Mouse (Mus musculus) left cerebral cortex, adult 8-10 months (tissue): ENCODE results near the gene Mrgprf. TPM values are rescaled to one million over a fixed set of nuclear protein-coding genes. Genes with fewer than 3 reads are reported as not detected.
A peak's percentile ranks its signal among the peaks of the same experiment; 100 is the strongest.

Experiments
- DNase-seq, 2 experiments: peaks; one replicate each; pipeline ENCODE4 v3.0.0; 2022; ENCODE audit warnings: low spot score in 2 of 2
- total RNA-seq, 4 experiments: library from RNA; stranded (reverse); gene quantifications; 2 replicates each; pipeline ENCODE4 v1.2.4; 2022

Gene Mrgprf
- 1 to 10 TPM; 1.3 to 2.1 (median 1.7) TPM for total RNA-seq

DNA sequence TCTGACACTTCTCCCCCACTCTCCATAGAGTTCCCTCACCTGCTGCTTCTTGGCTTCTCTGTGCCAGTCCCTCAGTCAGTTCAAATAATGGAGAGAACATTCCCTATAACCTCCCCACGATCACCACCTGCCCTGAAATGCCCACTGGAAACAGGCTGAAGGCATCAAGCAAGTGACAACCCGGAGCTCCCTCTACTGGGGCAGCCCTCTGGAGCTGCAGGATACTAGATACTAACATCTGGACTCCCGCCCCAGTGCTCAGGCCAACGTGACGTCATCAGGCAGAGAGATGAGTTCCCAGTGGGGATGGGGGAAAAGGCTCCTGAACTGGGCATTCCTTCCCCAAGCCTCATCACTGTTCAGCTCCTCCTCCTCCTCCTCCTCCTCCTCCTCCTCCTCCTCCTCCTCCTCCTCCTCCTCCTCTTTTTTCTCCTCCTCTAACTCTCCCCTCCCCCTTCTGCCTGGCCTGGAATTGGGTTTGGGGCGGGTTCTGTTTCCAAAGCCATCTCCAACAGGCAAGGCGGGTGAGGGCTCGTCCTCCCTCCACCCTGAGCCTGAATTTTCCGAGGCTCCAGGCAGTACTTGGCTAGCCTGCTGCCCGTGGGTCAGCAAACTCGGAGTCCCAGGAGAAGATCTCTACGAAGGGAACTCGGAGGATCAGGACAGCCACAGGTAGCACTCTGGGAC, at the start of gene Mrgprf:
Gene Mrgprf, plus strand, starts transcription at position 508 of the 687 bp plus-strand sequence.
- DNase-seq = no peak

DNA sequence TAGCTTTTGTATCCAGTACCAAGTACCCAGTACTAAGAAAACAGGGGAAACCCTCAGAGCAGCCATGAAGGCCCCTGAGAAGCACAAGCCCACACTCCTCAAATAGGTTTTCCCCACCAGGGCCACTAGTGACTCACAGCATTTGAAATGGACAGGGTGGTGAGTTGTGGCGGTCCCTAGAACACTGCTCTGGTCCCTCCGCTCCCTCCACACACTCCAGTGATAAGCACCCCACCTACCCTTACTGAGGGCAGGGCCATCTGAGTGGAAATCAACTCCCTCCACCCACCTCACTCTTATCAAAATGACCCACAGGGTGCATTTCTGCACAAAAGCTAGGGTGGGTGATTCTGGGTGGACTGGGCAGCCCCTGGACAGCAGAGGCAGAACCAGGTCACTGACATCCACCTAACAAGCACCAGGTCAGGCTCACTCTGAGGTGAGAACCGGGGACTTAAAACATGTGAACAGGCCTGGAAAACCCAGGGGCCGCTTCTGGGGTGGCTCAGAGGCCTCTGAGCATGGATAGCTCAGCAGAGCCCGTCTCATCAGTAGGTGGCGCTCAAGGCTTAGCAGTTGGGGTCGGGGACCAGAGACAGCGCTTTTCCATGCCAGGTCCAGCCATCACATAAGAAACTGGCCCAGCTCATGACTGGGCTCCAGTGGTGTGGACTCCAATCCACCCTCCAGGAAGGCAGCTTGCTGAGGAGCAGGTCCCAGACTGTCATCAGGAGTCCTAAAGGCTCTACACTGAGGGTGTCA, 47.7 kb upstream of the Mrgprf start:
- peak; percentile 45 to 57 for DNase-seq

DNA sequence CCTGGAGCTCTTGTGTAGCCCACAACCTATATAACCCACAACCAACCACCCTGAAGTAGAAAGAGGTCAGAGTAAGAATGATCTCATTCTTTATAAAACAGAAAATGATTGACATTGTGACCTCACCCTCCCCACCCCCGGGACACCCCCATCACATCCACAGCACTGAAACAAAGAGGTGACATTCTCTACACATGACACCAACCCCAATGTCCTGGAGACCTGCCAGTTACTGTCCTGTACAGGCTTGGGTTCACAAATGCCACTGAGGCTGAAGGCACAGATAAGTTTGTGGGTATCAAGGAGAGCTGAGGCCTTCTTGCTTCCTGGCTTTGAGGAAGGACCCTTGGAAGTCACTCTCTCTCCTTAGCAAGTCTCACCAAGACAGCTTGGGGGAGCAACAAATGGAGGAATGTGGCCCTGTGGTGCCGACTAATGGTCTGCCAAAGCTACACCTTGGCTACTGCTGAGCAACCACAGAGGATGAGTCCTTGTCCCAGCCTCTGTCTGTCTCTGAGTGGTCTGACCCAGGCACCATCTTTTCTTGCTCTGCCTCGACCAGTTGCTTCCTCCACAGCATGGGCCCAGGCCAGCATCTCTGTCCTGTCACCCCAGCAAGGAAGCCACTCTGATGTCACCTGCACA, 46.5 kb upstream of the Mrgprf start:
- no peak for DNase-seq

DNA sequence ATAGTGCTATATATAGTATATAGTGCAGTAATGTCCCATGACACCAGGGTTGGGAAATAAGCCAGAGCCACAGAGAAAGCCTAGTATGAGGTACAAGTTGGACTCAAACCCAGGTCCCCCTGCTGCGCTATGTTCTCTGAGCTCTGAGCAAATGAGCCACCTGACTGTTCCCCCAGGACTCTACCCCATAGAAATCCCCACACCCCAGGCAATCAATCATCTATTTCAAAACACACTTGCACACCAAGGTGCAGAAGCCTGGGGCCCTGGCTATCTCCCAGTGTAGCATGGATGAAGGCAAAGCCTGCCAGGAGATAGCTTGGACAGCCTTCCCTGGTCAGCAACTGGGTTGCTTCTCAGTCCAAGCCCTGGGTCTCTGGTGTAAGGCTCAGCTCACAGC, 44.5 kb upstream of the Mrgprf start:
- DNase-seq = no peak

DNA sequence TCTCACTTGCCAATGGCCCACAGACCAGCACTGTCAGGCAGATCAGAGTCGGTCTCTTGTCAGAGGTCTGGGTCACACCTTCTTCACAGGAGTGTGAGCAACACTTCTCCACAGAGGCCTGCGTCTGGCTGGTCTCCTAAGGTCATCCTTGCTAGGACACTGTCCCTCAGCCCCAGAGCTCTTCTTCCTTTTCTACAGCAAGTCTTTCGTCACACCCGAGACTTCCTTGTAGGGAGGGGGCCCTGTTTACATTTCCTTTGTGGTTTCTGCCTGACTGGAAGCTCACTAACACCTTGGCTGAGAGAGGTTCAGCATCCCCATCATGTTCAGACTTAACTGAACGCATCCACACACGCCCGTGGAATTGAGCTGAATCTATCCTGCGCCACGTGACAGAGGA, 36.4 kb upstream of the Mrgprf start:
- no peak for DNase-seq

DNA sequence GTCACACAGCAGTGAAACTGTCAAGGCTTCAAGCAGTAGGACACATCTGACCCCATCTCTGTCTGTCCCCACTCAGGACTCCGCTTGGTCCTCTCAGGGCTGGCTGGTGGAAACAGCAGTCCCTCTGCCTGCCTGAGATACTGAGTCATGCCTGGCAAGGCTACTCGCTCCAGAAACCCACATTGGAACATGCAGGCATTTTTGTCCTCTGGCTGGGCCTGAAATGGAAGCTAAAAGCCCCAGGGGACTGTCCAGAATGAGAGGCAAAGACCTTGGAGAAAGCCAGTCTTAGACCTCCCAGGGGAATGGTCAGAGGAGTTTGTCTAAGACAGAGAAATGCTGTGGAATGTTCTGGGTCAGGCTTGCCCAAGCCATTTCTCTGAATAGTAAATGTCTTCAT, 34.6 kb upstream of the Mrgprf start:
- no peak for DNase-seq

DNA sequence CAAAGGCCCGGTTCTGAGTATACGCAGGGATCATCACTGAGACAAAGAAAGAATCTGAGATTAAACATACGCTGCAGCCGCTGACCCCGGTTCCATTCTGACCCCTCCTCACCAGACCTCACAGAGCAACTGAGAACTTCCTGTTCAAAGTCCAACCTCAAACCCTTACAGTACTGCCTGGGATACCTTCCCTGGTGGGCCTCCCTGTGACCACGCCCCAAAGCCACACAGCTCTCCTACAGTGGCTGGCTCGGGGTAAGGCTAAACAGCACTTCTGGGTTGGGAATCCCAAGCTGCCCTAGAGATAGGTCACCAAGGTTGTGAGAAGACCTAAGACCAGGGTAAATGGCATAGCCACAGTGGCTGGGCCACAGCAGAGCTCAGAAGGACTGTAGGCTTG, 31.7 kb upstream of the Mrgprf start:
- no peak for DNase-seq

DNA sequence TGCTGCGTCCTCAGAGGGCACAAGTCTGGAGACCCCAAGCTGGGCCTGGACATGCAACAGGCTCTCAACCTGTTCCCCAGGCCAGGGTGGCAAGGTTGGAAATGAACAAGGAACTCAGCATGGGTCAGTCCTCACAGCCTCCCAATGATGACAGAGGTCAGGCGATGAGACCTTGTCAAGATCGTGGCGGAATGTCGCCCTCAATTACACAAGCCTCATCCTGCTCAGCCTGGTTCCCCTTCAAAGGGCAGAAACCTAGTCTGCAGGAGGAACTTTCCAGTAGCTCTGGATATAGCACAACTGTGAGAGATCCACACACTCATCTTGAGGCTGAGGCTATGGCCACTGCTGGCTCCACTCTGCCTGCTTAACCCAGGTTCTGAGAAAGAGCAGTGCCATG, 29.7 kb upstream of the Mrgprf start:
- DNase-seq = no peak

DNA sequence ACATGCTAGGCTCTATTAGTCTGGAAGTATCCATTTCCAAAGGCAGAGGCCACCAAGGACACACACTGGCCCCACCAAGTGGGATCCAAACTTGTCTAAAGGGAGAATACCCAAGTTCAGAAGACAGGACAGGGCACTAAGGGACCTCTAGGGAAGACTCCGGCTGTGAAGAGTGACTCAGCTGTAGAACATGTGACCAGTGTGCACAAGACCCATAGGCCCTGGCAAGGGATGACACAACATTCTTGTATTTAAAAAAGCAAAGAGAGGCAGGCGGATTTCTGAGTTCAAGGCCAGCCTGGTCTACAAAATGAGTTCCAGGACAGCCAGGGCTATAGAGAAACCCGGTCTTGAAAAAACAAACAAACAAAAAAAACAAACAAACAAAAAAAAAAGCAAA, 25.1 kb upstream of the Mrgprf start:
- no peak for DNase-seq

DNA sequence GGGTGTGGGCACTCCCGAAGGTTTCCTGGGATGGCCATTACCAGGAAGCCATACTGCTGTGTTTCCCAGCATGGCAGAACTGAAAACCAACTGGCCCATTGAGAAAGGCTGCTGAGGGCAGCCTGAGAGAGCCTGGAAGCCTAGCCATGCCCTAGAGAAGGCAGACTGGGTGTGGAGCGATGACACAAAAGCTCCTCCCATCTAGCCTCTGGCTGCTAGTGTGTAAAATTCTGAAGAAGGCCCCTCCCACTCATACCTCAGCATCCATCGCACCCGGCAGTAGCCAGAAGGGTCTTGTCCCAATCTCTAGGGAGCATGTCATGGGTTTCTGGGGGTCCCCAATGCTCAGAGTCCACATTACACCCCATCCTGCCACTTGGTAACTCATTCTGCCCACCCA, 19.2 kb upstream of the Mrgprf start:
- no peak for DNase-seq

DNA sequence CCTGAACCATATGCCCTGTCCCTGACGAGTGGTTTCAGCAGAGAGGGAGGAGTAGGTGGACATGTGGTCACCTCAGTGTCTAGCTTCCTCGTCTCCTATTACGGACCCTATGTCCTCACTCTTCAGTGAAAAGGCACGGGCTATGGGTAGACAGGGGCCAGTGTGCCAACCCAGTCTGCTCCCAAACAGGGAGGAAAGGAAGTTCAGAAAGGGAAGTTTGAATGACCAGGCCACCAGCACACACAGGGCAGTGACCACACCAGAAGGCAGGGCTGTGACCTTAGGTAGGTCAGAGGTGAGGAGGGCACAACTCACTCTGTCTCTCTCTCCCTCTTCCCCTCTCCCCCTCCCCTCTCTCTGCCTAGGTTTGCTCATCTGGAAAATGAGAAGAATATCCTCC, 17.6 kb upstream of the Mrgprf start:
- DNase-seq = no peak

DNA sequence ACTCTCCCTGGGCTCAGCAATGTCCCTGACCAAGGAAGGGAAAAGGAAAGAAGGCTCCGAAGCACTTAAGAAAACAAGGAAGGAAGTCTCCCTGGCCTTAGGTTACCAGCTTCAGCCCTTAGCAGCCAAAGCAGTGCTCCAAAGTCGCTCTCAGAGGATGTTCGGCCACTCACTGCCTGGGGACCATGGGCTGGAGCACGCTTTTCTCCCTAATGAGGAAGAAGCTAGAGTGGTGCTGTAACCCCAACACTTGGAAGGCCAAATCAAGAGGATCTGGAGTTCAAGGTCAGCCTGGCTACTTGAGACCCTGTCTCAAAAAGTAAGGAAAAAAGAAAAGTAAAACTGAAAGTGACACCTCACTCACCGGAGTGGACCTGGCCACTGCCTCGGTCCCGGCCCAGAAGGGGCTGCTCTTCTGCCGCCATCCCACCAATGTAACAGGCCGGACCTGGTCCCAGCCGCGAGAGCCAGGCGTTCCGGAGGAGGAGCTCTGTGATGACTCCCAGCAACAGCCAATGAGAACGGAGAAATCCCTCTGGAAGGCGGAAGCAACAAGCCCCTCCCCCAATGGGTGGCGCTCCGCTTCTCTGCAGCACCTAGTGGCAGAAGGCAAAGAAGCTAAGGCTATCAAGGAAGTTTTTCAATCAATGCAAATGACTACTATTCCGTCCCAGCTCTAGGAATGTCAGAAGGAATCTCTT, 17.0 kb upstream of the Mrgprf start, which contains the start of gene Tpcn2:
Gene Tpcn2, minus strand, starts transcription at position 525 of the 701 bp plus-strand sequence.
- peak; percentile 64 to 84 for DNase-seq

DNA sequence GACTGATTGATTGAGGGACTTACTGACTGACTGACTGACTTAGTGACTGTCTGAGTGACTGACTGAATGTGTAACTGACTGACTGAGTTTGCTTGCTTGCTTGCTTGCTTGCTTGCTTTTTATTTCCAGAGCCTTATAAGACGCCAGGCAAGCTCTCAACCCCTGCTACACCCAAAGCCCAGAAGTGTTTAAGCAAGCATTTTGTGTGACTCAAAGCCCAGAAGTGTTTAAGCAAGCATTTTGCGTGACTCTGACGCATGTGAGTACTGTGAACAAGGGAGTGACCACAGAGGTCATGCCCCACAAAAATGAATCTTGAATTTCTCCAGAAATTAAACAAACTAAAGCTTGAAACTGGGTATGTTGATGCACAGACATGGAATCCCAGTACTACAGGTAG, 16.3 kb upstream of the Mrgprf start:
- DNase-seq = no peak

DNA sequence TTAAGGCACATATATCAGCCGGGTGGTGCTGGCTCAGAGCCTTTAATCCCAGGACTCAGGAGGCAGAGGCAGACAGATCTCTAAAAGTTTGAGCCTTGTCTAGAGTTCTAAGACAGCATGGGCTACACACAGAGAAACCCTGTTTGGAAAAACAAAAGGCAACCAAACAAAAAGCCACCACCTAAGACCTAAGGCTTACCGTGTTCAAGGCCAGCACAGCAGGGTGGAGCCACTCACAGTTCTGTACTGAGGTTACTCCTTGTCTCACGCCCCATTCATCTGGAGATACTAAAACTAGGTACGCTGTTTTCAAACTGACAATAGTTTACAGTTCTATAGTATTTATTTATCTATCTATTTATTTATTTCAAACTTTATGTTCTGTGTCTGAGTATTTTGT, 15.2 kb upstream of the Mrgprf start:
- DNase-seq = no peak

DNA sequence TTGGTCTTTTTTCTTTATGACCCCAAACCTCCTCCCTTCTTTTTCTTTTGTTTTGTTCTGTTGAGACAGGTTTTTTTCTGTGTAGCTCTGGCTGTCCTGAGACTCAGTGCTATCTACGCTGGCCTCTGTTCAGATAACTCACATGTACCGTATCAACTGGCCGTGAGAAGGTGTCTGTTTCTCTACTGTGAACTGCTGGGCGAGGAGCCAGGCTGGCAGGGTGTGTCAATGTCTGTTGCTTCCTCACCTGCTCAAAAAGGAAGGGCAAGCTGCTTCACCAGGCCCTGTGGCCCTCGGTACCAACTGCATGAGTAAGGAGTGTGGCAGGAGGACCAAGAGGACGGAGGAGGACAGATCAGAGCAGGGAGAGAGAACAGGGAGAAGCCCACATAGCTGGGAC, 13.2 kb upstream of the Mrgprf start:
- DNase-seq = no peak

DNA sequence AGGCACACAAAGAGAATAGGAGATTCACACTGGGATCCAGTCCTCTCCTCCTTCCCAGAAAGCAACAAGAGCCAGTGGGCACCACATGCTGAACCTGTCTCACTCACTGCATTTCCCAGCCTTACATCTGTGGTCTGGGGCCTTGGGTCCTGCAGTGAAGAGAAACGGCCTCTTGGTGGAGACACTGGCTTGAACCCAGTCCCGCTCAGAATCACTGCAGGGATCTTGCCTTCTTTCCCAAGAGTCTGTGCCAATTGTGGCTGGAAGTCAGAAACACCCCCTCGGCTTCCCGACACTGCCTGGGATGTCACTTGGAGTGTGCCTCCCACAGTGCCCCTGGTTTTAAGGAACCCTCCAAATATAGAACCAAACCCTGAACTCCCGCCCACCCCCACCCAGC, 11.3 kb upstream of the Mrgprf start:
- no peak for DNase-seq

DNA sequence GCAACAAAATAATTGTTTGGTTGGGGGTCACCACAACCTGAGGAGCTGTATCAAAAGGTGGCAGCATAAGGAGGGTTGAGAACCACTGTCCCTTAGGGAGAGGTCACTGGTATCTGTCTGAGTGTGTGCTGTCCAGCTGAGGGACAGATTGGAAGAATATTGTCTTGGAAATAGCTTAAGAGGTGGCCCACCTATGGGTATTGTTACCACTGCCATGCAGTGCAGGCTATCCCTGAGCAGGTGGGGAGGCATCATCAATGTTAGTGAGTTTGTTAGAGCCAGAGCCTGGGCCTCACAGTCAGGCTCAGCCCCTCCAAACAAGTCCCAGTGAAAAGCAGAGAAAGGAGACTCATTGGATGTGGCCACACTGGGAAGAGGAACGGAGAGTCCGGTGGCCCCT, 8.8 kb upstream of the Mrgprf start:
- DNase-seq = no peak

DNA sequence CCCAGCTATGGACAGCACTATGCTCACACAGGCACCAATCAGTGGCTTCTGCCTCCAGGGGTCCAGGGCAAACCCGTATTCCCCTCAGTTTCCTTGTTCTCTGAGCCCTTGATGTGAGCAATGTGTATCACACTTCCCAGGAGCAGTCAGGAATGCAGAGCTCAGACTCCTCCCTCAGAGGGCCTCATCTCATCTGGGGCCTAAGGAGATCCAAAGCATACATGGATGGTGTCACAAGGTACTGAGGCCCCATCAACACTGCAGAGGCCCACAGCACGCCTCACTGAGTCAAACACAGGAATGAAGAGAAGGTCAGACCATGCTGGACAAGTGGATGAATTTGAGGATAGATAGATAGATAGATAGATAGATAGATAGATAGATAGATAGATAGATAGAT, 7.9 kb upstream of the Mrgprf start:
- no peak for DNase-seq

DNA sequence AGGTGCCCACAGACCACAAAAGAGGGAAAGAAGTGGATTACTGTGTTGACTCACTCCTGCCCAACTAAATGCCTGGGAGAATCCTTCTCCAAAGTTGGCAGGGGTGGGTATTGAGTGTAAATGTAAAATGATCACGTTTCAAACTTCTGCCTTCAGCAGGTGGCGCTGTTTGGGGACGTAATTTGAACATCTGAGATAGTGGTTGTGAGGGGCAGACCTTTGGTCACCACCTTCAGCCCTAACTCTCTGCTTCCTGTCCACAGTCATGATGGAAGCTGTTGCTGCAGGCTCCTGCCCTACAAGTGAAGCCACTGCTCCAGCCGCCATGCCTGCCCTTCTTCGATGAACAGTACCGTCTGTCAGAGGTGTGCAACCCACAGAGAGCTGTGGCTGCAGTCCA, 6.8 kb upstream of the Mrgprf start:
- DNase-seq = no peak

DNA sequence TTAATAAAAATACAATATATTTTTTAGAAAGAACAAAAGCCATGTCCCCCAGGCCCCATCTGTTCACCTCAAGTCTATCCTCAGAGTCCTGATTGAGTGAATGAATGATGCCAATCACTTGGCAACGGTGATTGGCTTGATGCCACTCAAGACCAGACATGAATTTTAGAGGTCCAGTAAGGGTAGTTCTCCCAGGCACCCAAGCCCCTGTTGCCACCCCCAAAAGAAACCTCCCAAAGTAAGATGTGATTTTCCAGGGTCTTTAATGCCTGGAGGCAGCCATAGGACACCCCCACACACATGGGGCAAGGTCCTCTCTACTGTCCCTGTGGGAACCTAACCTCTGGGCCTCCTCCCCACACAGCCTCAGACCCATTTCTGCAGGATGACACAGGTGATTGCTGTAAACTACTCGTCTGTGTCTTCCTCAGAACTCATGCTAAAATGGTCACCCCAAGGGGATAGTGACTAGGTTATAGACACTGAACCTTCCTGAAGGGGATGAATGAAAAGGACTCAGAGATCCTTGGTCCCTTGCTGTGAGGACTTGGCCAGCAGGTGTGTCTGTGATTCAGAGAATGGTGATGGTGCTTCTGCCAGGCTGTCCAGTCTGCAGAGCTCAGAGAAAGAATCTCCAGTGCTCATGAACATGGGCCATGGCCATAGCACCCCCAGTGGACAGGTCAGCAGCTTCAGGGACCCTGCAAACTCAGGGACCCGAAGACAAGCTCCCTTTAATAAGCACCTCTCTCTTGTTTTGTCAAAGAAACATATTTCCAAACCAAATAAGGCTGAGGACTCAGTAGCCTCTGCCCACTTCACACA, 1.8 kb upstream of the Mrgprf start:
- no peak for DNase-seq
